Mouse (Mus musculus) kidney, embryonic 14.5 days (tissue): ENCODE data around the gene Gramd1b. TPM values are rescaled to one million over a fixed set of nuclear protein-coding genes. Genes with fewer than 3 reads are reported as not detected.

Source experiments
- ATAC-seq: fragments of 200-750 bp; cut with Nextera tagmentation; 2 replicates; pipeline ENCODE4 v1.8.0; 2017; ENCODE audit warnings: moderate number of reproducible peaks, mild to moderate bottlenecking, moderate TSS enrichment, moderate library complexity; ENCODE audit not compliant: low FRiP score, low TSS enrichment
- H3K27ac ChIP-seq: fragments of 300-500 bp; sonication (generic); 2 replicates; pipeline ENCODE4 v1.5.1; 2014; ENCODE audit warnings: low read depth, mild to moderate bottlenecking, low read length, moderate library complexity, mixed read lengths
- H3K27me3 ChIP-seq: fragments of 300-500 bp; sonication (generic); 2 replicates; pipeline ENCODE4 v1.6.1; 2014; ENCODE audit warnings: mild to moderate bottlenecking, low read length; ENCODE audit not compliant: control insufficient read depth, insufficient read depth
- H3K36me3 ChIP-seq: fragments of 300-500 bp; sonication (generic); 2 replicates; pipeline ENCODE4 v1.6.1; 2014; ENCODE audit warnings: low read length, mixed read lengths; ENCODE audit not compliant: control insufficient read depth, insufficient read depth
- H3K4me1 ChIP-seq: fragments of 300-500 bp; sonication (generic); 2 replicates; pipeline ENCODE4 v1.6.1; 2014; ENCODE audit warnings: low read length, mixed read lengths; ENCODE audit not compliant: control insufficient read depth, insufficient read depth
- H3K4me2 ChIP-seq: fragments of 300-500 bp; sonication (generic); replicated peaks from 2 replicates; pipeline ENCODE4 v1.6.1; 2014; ENCODE audit warnings: low read depth, mild to moderate bottlenecking, low read length
- H3K4me3 ChIP-seq: fragments of 300-500 bp; sonication (generic); 2 replicates; pipeline ENCODE4 v1.5.1; 2014; ENCODE audit warnings: mild to moderate bottlenecking, low read length
- H3K9ac ChIP-seq: fragments of 300-500 bp; sonication (generic); 2 replicates; pipeline ENCODE4 v1.6.1; 2014; ENCODE audit warnings: low read depth, mild to moderate bottlenecking, low read length, moderate library complexity
- H3K9me3 ChIP-seq: fragments of 300-500 bp; sonication (generic); 2 replicates; pipeline ENCODE4 v1.6.1; 2016; ENCODE audit warnings: low read length; ENCODE audit not compliant: control insufficient read depth
- WGBS: fragments of 180-500 bp; shearing (Covaris S2); extraction: QIAGEN DNeasy Blood & Tissue Kit; methylation state at CpG from one replicate; pipeline ENCODE4 v1.1.7; 2014; 5-methylcytosine and 5-hydroxymethylcytosine counted together
- polyA plus RNA-seq: library from polyadenylated mRNA; unstranded; fragments of >200 nt; fragmentation: Nextera tagmentation; extraction: Ambion mirVana; gene quantifications from 2 replicates; pipeline ENCODE4 v1.2.1, GENCODE M21; 2014

Gramd1b gene
- polyA plus RNA-seq, 1 experiment from 2014 or later = 7.4 TPM

GRCm38 (mm10) chr9:40430969-40431368 is 100.2 kb downstream of the Gramd1b start:
- no peak overlapping the region for H3K27ac ChIP-seq
- H3K9me3 ChIP-seq = 0 out of 2 replicates have a peak, but pooled peaks cover 4% of the 10 kb centered on the region
- no peaks in the 10 kb centered on the region for H3K36me3 ChIP-seq
- H3K9ac ChIP-seq = no peak overlapping the region
- H3K4me2 ChIP-seq = no peak overlapping the region
- no peaks in the 10 kb centered on the region for H3K27me3 ChIP-seq
- no peaks in the 10 kb centered on the region for H3K4me1 ChIP-seq
- WGBS = 64% methylated on average over 8 of the region's 8 CpGs
- no peak for ATAC-seq
- no peak overlapping the region for H3K4me3 ChIP-seq

- no peak overlapping the region for H3K4me2 ChIP-seq
- no peak overlapping the region for H3K4me3 ChIP-seq
- no peak for ATAC-seq
- no peaks in the 10 kb centered on the region for H3K27me3 ChIP-seq
- 92% methylated on average over 2 of the region's 2 CpGs for WGBS
- no peak overlapping the region for H3K9ac ChIP-seq
- no peaks in the 10 kb centered on the region for H3K4me1 ChIP-seq
- H3K9me3 ChIP-seq = 0 out of 2 replicates have a peak, but pooled peaks cover under 1% of the 10 kb centered on the region
- no peak overlapping the region for H3K27ac ChIP-seq
- no peaks in the 10 kb centered on the region for H3K36me3 ChIP-seq
Measured at GRCm38 (mm10) chr9:40427663-40428062, 103.5 kb downstream of the Gramd1b start.

DNA sequence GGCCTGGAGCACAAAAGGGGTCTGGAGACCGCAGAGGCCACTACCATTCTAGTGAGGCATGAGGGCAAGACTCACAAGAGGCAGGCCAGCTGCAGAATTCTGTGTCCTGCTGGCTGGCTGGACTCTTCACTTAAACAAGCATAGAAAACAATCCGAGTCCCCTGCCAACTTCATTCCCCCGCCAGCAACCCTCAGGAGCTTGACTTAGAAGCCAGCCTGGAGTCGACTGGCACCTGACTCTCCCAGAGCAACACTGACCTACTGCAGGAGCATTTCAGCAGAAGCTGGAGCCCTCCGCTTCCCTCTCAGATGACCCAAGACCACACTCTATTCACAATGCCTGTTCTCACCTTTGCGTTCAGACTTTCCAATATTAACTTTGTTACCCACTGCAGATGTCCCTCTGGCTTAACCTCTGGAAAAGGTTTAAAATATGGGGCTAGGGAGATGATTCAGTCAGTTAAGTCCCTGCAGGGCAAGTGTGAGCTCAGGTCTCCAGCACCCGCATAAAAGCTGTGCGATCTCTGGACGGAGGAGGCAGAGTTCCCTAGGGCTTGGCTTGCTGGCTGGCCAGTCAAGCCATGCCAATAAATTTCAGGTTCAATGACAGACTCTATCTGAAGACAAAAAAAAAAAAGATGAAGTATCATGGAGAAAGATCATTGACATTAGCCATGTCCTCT is 104.8 kb downstream of the Gramd1b start:
- Histone ChIP-seq H3K4me1 (no peaks in the 10 kb centered on the region), H3K27me3 (no peaks in the 10 kb centered on the region), H3K4me2 (no peak overlapping the region), H3K27ac (no peak overlapping the region), H3K4me3 (no peak overlapping the region), H3K9ac (no peak overlapping the region), H3K36me3 (no peaks in the 10 kb centered on the region), H3K9me3 (no peaks in the 10 kb centered on the region)
- WGBS = 81% methylated on average over 9 of the region's 9 CpGs
- ATAC-seq = no peak

DNA sequence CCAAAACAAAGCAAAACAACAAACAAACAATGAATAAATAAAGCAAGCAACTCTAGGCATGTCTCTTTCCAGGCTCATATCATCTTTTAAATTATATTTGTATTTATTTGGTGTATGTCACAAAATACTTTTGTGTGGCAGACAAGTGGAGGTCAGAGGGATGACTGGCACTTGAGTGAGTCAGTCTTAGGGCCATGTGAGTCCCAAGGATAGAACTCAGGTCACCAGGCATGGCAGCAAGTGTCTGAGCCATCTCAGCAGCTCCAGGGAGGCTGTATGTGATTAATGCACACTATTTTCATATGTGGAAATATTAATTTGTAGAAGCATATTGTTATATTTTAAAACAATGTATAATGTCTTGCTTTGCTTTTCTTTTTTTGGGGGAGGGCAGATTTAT is 106.3 kb downstream of the Gramd1b start:
- Histone ChIP-seq H3K4me3 (no peak overlapping the region), H3K27ac (no peak overlapping the region), H3K27me3 (no peaks in the 10 kb centered on the region), H3K4me2 (no peak overlapping the region), H3K36me3 (no peaks in the 10 kb centered on the region), H3K9ac (no peak overlapping the region), H3K4me1 (no peaks in the 10 kb centered on the region), H3K9me3 (no peaks in the 10 kb centered on the region)
- no peak for ATAC-seq

DNA sequence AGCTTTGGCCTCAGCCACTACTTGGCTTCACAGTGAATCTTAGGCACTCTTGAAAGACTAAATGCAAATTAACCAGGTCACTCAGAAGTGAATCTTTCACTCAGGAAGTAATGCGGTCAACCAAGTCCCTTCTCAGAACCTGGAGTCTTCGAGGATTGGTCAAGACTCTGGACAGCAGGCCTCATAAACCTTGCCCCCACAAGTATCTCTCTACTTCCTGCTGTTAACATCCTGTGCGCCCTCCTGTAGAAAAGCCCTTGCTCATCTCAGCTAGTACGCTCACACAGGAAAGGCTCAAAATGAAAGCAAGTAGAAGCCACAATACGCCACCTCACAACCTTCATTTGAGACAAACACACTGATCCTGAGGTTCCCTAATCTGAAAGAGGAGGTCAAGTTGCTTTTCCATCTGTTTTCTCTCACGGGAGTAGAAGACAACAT is 107.7 kb downstream of the Gramd1b start:
- H3K9ac ChIP-seq = no peak overlapping the region
- H3K27ac ChIP-seq = no peak overlapping the region
- H3K4me2 ChIP-seq = no peak overlapping the region
- WGBS = 74% methylated on average over 6 of the region's 6 CpGs
- no peak for ATAC-seq
- no peaks in the 10 kb centered on the region for H3K27me3 ChIP-seq
- no peaks in the 10 kb centered on the region for H3K36me3 ChIP-seq
- no peaks in the 10 kb centered on the region for H3K9me3 ChIP-seq
- H3K4me3 ChIP-seq = no peak overlapping the region
- no peaks in the 10 kb centered on the region for H3K4me1 ChIP-seq

DNA sequence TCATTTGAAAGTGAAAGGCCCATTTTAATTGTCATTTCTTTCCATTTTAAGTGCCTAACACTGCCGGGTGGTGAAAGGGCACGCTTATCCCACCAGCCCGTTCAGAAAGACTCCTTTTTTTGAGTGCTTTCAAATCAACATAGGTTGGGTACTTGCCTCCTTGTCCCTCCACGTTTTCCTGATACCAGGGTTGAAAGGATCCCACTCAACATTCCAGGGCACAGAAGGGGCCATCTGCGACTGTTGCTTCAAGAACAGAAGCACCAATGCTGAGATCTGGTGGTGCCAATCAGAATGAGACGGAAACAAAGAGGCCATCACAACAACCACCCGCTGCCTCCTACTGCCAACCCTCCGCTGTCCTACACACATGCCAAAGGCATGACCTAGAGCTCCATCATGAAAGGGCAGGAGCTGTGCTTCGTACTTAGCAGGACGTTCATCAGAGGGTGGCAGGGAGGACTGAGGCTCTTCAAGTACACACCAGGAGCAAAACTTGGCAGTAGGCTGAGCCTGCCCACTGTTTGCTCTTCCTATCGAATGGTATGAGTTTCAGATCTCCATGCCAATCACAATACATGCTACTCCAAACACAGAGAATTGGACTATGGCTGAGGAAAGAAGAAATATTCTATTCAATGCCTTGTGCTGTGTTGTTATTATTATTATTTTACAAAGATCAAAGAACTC is 108.7 kb downstream of the Gramd1b start:
- Histone ChIP-seq H3K4me2 (no peak overlapping the region), H3K4me1 (no peaks in the 10 kb centered on the region), H3K27me3 (no peaks in the 10 kb centered on the region), H3K9ac (no peak overlapping the region), H3K27ac (no peak overlapping the region), H3K9me3 (no peaks in the 10 kb centered on the region), H3K4me3 (no peak overlapping the region), H3K36me3 (no peaks in the 10 kb centered on the region)
- ATAC-seq = no peak
- WGBS = 88% methylated on average over 11 of the region's 11 CpGs

GRCm38 (mm10) chr9:40420652-40421335 is 110.4 kb downstream of the Gramd1b start:
- Histone ChIP-seq H3K4me3 (no peak overlapping the region), H3K9me3 (no peaks in the 10 kb centered on the region), H3K4me1 (no peaks in the 10 kb centered on the region), H3K27ac (no peak overlapping the region), H3K4me2 (no peak overlapping the region), H3K27me3 (no peaks in the 10 kb centered on the region), H3K36me3 (no peaks in the 10 kb centered on the region), H3K9ac (no peak overlapping the region)
- WGBS = 85% methylated on average over 15 of the region's 15 CpGs
- ATAC-seq = no peak

- WGBS = 95% methylated on average over 5 of the region's 5 CpGs
Measured at GRCm38 (mm10) chr9:40418803-40419202, 112.4 kb downstream of the Gramd1b start.

DNA sequence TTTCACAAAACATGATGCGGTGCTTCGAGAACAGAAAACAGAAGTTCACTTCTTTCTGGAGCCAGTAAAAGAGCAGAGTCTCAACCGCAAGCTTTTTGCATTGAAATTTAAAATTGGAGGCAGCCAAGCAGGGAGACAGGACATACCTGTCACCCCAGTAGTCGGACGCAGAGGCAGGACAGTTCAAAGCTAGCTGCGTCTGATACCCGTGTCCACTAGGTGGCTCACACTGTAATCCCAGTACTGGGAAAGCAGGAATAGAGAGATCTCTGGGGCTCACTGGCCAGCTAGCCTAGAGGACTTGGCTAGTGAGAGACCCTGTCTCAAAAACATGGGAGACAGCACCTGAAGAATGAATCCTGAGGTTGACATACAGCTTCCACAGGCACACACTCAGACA is 115.0 kb downstream of the Gramd1b start:
- Histone ChIP-seq H3K4me1 (no peaks in the 10 kb centered on the region), H3K9me3 (no peaks in the 10 kb centered on the region), H3K27ac (no peak overlapping the region), H3K27me3 (no peaks in the 10 kb centered on the region), H3K4me2 (no peak overlapping the region), H3K4me3 (no peak overlapping the region), H3K36me3 (no peaks in the 10 kb centered on the region), H3K9ac (no peak overlapping the region)
- no peak for ATAC-seq
- WGBS = 84% methylated on average over 7 of the region's 7 CpGs

More at GRCm38 (mm10) chr9:40418803-40419202, 112.4 kb downstream of the Gramd1b start:
- Histone ChIP-seq H3K9ac (no peak overlapping the region), H3K4me1 (no peaks in the 10 kb centered on the region), H3K27ac (no peak overlapping the region), H3K4me3 (no peak overlapping the region), H3K36me3 (no peaks in the 10 kb centered on the region), H3K9me3 (no peaks in the 10 kb centered on the region), H3K27me3 (no peaks in the 10 kb centered on the region), H3K4me2 (no peak overlapping the region)
- no peak for ATAC-seq
